Mouse (Mus musculus) small intestine, adult 2 months (tissue): ENCODE results near the gene Akap13.

Experiments
- CTCF ChIP-seq: fragments of 200-500 bp; IDR thresholded peaks from 2 replicates; pipeline ENCODE4 v1.5.1; 2012; ENCODE audit warnings: low read depth, mild to moderate bottlenecking, control low read depth, inconsistent platforms, low read length, moderate library complexity, mixed read lengths; ENCODE audit not compliant: insufficient replicate concordance, insufficient read length; ENCODE audit errors: extremely low read depth
- POLR2A ChIP-seq: fragments of 200-500 bp; IDR thresholded peaks from 2 replicates; pipeline ENCODE4 v1.6.1; 2012; ENCODE audit warnings: low read depth, mild to moderate bottlenecking, control low read depth, inconsistent platforms, low read length, moderate library complexity

DNA sequence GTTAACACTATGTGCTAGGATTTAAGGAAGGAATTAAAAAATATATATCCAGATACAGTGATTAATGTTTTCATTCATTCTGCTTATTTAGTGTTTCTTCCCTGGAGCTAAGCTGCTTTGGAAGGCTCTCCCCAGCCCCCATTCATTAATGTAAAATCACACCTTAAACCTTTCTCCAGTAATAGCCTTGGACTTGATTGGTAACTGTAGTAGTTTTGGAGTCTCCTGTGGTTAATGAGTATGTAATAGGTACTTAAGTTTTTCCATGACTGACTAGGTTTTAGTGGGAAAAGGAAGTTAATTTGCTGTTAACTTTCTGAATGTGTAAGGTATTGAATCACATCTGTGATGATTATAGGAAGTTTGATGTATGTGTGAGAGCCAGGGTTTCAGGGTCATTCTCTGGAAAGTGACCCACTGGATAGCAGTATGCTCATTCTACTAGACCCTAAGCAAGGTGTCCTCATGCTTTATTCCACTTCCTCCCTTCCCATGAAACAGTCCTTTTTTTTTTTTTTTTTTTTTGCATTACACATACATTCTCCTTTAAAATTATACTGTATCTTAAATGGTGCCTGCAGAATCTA lies 19.3 kb downstream of the Akap13 start:
- TF ChIP-seq POLR2A (no peak), CTCF (no peak)
